ENCODE assay signal across 10 mouse cellular contexts in the genomic region with DNA sequence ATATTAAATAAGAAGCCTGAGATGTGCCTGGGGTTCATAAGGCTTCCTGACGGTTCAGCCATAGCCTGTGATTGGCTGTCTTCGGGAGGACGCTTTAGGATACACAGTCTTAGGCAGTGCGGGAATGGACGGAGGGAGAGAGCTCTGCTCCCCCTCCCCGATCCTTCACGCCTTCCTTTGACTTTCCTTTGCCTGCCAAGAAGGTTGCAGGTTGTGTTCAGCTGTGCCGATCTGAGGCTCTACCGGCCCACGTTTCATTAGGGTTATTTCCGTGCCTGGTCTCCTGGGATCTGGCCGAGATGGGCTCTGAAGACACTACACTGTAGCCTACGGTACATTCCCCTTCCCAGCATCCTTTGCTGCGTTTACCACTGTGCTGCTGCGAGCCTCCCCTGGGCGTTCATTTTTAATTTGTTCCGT. TPM values are rescaled to one million over a fixed set of nuclear protein-coding genes. Genes with fewer than 3 reads are reported as not detected.
A peak's percentile ranks its signal among the peaks of the same experiment; 100 is the strongest.
DNase-seq lines count a peak whose midpoint lies in the region; ATAC-seq lines count a peak whose summit lies in the region.
"Had no signal": no experiment of that assay in that cellular context is flagged by ENCODE, and none has a peak within 500 bp of the region (broad histone marks: within the 10 kb centered on the region; RNA-seq: fewer than 3 reads in every experiment).

No protein-coding gene starts in this region.

- H3K4me3 ChIP-seq in neural tube, embryonic 14.5 days (ENCODE audit: low read depth, low read length): no peak overlapping the region
- H3K4me3 ChIP-seq: embryonic facial prominence, embryonic 13.5 days; limb, embryonic 12.5 days had no signal

- H3K4me1 ChIP-seq in neural tube, embryonic 14.5 days (ENCODE audit: control insufficient read depth, insufficient read depth, low read length): no peaks in the 10 kb centered on the region
- H3K4me1 ChIP-seq: limb, embryonic 12.5 days had no signal

- H3K9me3 ChIP-seq in neural tube, embryonic 14.5 days (ENCODE audit: control insufficient read depth, low read length): no peaks in the 10 kb centered on the region
- H3K9me3 ChIP-seq: embryonic facial prominence, embryonic 13.5 days; limb, embryonic 12.5 days had no signal

- H3K4me2 ChIP-seq in neural tube, embryonic 14.5 days (ENCODE audit: low read depth, low read length): peak overlapping the region; percentile 24; the same call in 1 of the 2 replicates
- H3K4me2 ChIP-seq: embryonic facial prominence, embryonic 13.5 days; limb, embryonic 12.5 days had no signal

- peak; percentile 69 for ATAC-seq in inflammation-experienced regulatory T-cells, adult 6 months
- peak; percentile 76 for ATAC-seq in neural tube, embryonic 14.5 days (ENCODE audit: low read depth)

- H3K27me3 ChIP-seq in neural tube, embryonic 14.5 days (ENCODE audit: control insufficient read depth, insufficient read depth, low read length): no peaks in the 10 kb centered on the region
- H3K27me3 ChIP-seq: embryonic facial prominence, embryonic 13.5 days; limb, embryonic 12.5 days had no signal

- 53% methylated on average over 17 of the region's 17 CpGs for WGBS in neural tube, embryonic 14.5 days

- peak; percentile 24 for DNase-seq in adrenal gland, postnatal 10 days
- no peak for DNase-seq in adrenal gland, postnatal 25 days
- peak; percentile 13 for DNase-seq in retina, postnatal 1 day
- DNase-seq in retina, embryonic 14.5 days (ENCODE audit: low spot score): no peak
- DNase-seq in layer of hippocampus, postnatal 14 days (ENCODE audit: low spot score in 2 of 2): no peak
- no peak for DNase-seq in cerebellum, postnatal 14 days

- no peak overlapping the region for H3K9ac ChIP-seq in neural tube, embryonic 14.5 days (replicated peaks; ENCODE audit: low read depth, low read length)
- H3K9ac ChIP-seq: embryonic facial prominence, embryonic 13.5 days; limb, embryonic 12.5 days had no signal

- H3K36me3 ChIP-seq in neural tube, embryonic 14.5 days (ENCODE audit: control insufficient read depth, insufficient read depth, low read length): no peaks in the 10 kb centered on the region; the same call in 1 of the 2 replicates

- peak overlapping the region; percentile 57 for H3K27ac ChIP-seq in neural tube, embryonic 14.5 days (ENCODE audit: low read depth, low read length)
- H3K27ac ChIP-seq: embryonic facial prominence, embryonic 13.5 days; limb, embryonic 12.5 days had no signal

RNA-seq across cellular contexts. Expression of a gene that starts 30.4 kb away (rescaled TPM):
- 10 to 100 TPM; 23.6 to 26.6 TPM for total RNA-seq in adrenal gland, postnatal 10 days (2021)
- total RNA-seq in adrenal gland, postnatal 25 days (2021): 18.3 and 20.4 TPM in 2 replicates
- 10 to 100 TPM in 1 of 3 experiments, 1 to 10 TPM in 2; 8.7 to 10.2 (median 8.9) TPM for polyA plus RNA-seq in inflammation-experienced regulatory T-cells, adult 6 months (2017; shearing (Covaris generic))
- 12.7 and 15.0 TPM in 2 replicates for polyA plus RNA-seq in neural tube, embryonic 14.5 days (2014; fragmentation: Nextera tagmentation; extraction: Ambion mirVana)
- 10 to 100 TPM; 92.7 to 95.8 TPM for total RNA-seq in layer of hippocampus, postnatal 14 days (2021)

RNA-seq across cellular contexts. Expression of a gene that starts 47.5 kb away (rescaled TPM):
- total RNA-seq in adrenal gland, postnatal 10 days (2021): 10 to 100 TPM; 47.6 to 50.1 TPM
- total RNA-seq in adrenal gland, postnatal 25 days (2021): 39.5 and 50.9 TPM in 2 replicates
- polyA plus RNA-seq in inflammation-experienced regulatory T-cells, adult 6 months (2017; shearing (Covaris generic)): 10 to 100 TPM; 16.3 to 18.2 (median 17.2) TPM
- 14.0 and 14.8 TPM in 2 replicates for polyA plus RNA-seq in neural tube, embryonic 14.5 days (2014; fragmentation: Nextera tagmentation; extraction: Ambion mirVana)
- total RNA-seq in layer of hippocampus, postnatal 14 days (2021): 10 to 100 TPM; 33.1 to 37.2 TPM

RNA-seq across cellular contexts. Expression of a gene that starts 47.8 kb away (rescaled TPM):
- 10 to 100 TPM in 1 of 2 experiments, 1 to 10 TPM in 1; 7.9 to 10.6 TPM for total RNA-seq in adrenal gland, postnatal 10 days (2021)
- 10.5 and 12.0 TPM in 2 replicates for total RNA-seq in adrenal gland, postnatal 25 days (2021)
- 1 to 10 TPM; 1.4 to 2.4 (median 2.2) TPM for polyA plus RNA-seq in inflammation-experienced regulatory T-cells, adult 6 months (2017; shearing (Covaris generic))
- 3.9 and 5.4 TPM in 2 replicates for polyA plus RNA-seq in neural tube, embryonic 14.5 days (2014; fragmentation: Nextera tagmentation; extraction: Ambion mirVana)
- 10 to 100 TPM; 16.9 to 18.1 TPM for total RNA-seq in layer of hippocampus, postnatal 14 days (2021)

Comparison
In these comparisons a context has a peak if more than half of its experiments do, and no peak if none do; other contexts are left out.
1. DNase-seq: peak in adrenal gland, postnatal 10 days (single experiment) and retina, postnatal 1 day (single experiment); none in adrenal gland, postnatal 25 days (single experiment), retina, embryonic 14.5 days (single experiment), layer of hippocampus, postnatal 14 days (0 of 2) and cerebellum, postnatal 14 days (0 of 2).